Mouse (Mus musculus): Measurements from ENCODE around the gene Adam19.

GRCm38 (mm10) chr11:46089081-46089713 lies 33.4 kb downstream of the Adam19 start:
- TF ChIP-seq CTCF (IDR thresholded peaks at IDR 0.05; ENCODE audit: extremely low read depth, insufficient read depth, insufficient read length, insufficient replicate concordance) (no peak), POLR2A (IDR thresholded peaks at IDR 0.05; ENCODE audit: low read depth, low read length) (no peak)
